ENCODE assay signal across 33 mouse cellular contexts in genomic region chr13:99525491-99525890, GRCm38 (mm10).
"Had no signal": no experiment of that assay in that cellular context is flagged by ENCODE, and none has a peak within 500 bp of the region (broad histone marks: within the 10 kb centered on the region; RNA-seq: fewer than 3 reads in every experiment).

No protein-coding gene starts in this region.

- H3K4me1 ChIP-seq: heart, embryonic 15.5 days; hindbrain, embryonic 10.5 days; hindbrain, embryonic 12.5 days; hindbrain, embryonic 13.5 days; hindbrain, embryonic 15.5 days; intestine, embryonic 15.5 days; kidney, embryonic 15.5 days had no signal

- H3K4me2 ChIP-seq: heart, embryonic 11.5 days; heart, embryonic 13.5 days; heart, embryonic 15.5 days; hindbrain, embryonic 12.5 days; hindbrain, embryonic 13.5 days; hindbrain, embryonic 14.5 days; hindbrain, embryonic 15.5 days; intestine, embryonic 15.5 days; kidney, embryonic 15.5 days had no signal

- H3K27me3 ChIP-seq: heart, embryonic 13.5 days; heart, embryonic 15.5 days; hindbrain, embryonic 12.5 days; hindbrain, embryonic 13.5 days; hindbrain, embryonic 15.5 days; intestine, embryonic 15.5 days; kidney, embryonic 15.5 days had no signal

- H3K4me3 ChIP-seq: heart, embryonic 13.5 days; heart, embryonic 15.5 days; hindbrain, embryonic 10.5 days; hindbrain, embryonic 12.5 days; hindbrain, embryonic 13.5 days; hindbrain, embryonic 15.5 days; intestine, embryonic 15.5 days; kidney, embryonic 15.5 days; layer of hippocampus, adult 2 months; left cerebral cortex, adult 2 months had no signal

- ATAC-seq: hindbrain, embryonic 16.5 days; hindbrain, postnatal 0 days; inflammation-experienced regulatory T-cells, adult 6 months; intestine, embryonic 15.5 days; intestine, embryonic 16.5 days; intestine, postnatal 0 days had no signal

- H3K36me3 ChIP-seq: heart, embryonic 13.5 days; heart, embryonic 15.5 days; hindbrain, embryonic 10.5 days; hindbrain, embryonic 12.5 days; hindbrain, embryonic 13.5 days; hindbrain, embryonic 15.5 days; intestine, embryonic 15.5 days; kidney, embryonic 15.5 days had no signal

- DNase-seq: heart, postnatal 10 days; heart, postnatal 14 days; heart, postnatal 36 days; heart, postnatal 4 days; kidney, adult 11 months; kidney, adult 18-20 months; kidney, adult 2 months; kidney, adult 8-10 months; kidney, adult 9 months; kidney, postnatal 10 days; kidney, postnatal 14 days; kidney, postnatal 25 days; kidney, postnatal 4 days; layer of hippocampus, adult 9-11 months; layer of hippocampus, postnatal 36 days had no signal

- H3K9me3 ChIP-seq: heart, embryonic 13.5 days; heart, embryonic 15.5 days; hindbrain, embryonic 10.5 days; hindbrain, embryonic 12.5 days; hindbrain, embryonic 13.5 days; hindbrain, embryonic 15.5 days; intestine, embryonic 15.5 days; kidney, embryonic 15.5 days had no signal

- H3K9ac ChIP-seq: heart, embryonic 13.5 days; heart, embryonic 15.5 days; hindbrain, embryonic 12.5 days; hindbrain, embryonic 13.5 days; hindbrain, embryonic 14.5 days; hindbrain, embryonic 15.5 days; intestine, embryonic 15.5 days; kidney, embryonic 15.5 days had no signal

- H3K27ac ChIP-seq: heart, embryonic 13.5 days; heart, embryonic 15.5 days; hindbrain, embryonic 10.5 days; hindbrain, embryonic 12.5 days; hindbrain, embryonic 13.5 days; hindbrain, embryonic 14.5 days; hindbrain, embryonic 15.5 days; hindbrain, postnatal 0 days; intestine, embryonic 15.5 days; kidney, embryonic 15.5 days; kidney, postnatal 0 days; layer of hippocampus, adult 2 months; left cerebral cortex, adult 2 months had no signal
